Mouse (Mus musculus): ENCODE results near the gene 4921509C19Rik.
"Not testable (repeated sequence)": the region's sequence is repeated elsewhere in the genome, so short reads cannot be mapped to it uniquely, and the experiment has no call there.

Gene 4921509C19Rik

DNA sequence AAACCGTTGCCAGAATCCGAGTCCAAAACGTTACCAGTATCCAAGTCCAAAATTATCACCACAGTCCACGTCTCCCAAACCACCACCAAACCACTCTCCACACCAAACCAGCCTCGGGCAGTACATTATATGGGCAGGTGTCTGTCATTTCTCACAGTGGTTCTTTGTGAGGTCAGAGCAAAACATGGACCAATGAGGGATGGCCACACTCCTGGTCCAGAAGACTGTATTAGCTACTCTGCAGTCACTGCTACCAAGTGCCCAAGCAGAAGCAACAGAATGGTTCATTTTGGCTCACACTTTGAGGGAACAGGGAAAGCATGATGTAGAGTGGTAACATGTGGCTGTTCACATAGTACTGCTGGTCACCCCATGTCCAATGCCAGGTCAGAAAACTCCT lies at the start of gene 4921509C19Rik:
Gene 4921509C19Rik, minus strand, starts transcription at position 101 of the 400 bp plus-strand sequence.
- in situ Hi-C loops (cut with MseI, MboI) = not testable (repeated sequence)

DNA sequence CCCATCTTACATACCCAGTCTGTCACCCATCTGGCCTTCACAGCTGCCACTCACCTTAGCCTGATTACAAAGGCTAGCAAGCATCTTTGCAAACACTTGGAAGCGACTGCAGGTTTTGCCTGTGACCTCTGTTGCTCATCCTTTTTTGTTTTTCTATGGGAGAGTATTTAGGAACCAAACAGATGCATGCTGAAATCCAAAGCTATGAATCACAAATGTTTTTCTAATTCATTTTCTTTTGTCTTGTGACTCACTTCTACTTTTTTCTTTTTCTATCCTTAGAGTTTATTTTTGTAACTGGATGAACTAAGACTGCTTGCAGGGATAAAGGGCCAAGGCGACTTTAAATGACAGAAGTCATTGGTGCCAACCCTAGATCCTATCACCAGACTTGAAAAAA lies 49.6 kb upstream of the 4921509C19Rik start:
- in situ Hi-C loops (cut with MseI, MboI) = no loop called here

DNA sequence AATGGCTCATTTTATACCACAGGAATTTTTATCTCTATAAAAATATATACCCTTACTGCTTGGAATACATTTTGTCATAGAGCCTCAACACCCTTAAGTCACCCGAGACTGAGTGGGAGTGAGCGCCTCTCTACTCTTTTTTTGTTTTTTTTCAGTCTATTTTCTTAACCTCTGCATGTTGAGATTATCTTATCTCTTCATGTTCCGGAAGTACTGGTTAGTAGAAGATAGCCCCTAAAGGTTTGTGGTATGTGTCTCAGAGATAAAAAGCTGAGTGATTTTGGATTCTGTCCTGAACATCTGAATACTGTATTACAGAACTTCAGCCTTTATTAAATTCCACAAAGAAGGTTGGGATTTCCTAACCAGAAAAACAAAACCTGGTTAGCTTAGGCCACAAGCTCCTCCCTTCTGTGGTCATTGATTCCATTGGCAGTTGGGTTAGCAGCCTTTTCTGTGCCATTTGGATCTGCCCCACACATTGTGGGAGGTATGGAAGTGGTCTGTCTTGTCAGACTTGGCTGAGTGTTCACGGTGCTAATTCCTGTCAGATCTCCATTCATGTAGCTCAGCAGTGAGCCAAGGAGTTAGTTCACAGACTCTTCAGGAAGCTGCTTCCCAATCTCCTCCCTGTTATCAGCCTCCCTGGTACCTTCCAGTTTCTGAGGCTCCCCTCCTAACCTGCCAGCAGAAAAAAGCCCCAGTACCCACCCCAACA lies 48.5 kb upstream of the 4921509C19Rik start:
- in situ Hi-C loops (cut with MseI, MboI) = no loop called here

DNA sequence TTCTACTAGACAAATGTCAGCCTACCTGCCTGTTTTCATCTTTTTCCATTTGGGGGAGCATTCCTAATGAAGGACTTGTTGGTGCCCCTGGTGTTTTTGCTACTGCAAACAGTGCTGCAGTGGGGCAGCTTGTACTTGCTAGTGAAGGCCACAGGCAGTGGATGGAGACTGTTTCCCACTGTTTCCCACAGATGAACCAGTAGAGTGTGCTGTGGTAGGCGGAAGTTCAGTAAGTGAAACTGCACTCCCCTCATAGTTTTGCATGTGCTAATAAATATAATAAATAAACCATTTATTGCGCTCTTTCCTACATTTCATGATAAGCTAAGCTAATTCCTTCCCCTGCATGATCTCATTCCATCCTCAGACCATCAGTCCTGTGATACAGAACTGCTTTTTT lies 43.0 kb upstream of the 4921509C19Rik start:
- in situ Hi-C loops (cut with MseI, MboI) = no loop called here

DNA sequence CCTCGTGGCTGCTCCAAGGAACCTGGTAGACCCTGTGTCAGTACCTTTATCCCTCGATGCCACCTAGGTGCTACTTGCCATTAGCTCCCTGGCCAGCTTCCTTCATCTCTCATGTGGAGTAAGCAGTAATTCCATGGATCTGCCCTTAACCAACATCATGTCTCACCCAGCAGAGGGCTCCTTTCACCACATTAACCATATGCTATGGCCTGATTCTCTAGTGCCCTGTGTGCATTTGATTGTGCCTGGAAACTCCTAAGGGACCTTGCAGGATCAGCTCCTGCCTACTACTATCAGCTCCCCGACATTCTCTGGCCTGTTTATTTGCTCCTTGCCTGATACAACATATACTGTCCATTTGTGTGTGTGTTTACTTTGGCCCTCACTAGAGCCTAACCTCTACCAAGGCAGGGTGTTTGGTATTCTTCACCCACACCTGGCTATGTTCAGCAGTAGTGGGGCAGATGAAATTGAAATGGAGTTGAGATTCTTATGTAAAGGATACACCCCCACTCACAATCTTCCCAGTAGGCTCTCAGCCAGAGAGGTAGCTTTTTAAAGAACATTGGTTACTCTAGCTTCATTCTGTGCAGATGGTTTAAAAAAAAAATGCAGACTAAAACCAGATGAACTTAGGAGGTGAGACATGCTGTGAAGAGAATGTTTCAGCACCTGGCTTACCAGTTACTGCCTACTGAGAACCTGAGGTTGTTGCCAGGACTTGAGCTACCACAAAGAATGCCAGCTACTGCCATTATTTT lies 37.8 kb upstream of the 4921509C19Rik start:
- in situ Hi-C loops (cut with MseI, MboI) = no loop called here

DNA sequence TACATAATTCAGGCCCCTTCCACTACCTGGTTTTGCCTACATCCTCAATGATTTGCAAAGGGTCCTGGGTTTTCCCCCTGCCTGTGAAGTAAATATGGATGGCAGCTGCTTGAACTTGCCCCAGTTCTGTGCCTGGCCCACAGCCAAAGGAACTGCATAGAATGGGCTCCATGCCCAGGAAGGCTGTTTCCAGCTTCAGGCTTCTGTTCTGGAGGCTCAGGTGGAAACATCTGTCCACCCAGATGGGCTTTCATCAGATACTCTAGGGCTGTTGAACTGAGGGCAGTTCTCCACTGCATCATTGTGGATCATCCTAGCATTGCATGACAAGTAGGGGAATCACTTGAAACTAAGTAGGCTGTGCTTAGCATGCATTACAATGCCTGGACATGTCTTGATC lies 36.2 kb upstream of the 4921509C19Rik start:
- in situ Hi-C loops (cut with MseI, MboI) = no loop called here

DNA sequence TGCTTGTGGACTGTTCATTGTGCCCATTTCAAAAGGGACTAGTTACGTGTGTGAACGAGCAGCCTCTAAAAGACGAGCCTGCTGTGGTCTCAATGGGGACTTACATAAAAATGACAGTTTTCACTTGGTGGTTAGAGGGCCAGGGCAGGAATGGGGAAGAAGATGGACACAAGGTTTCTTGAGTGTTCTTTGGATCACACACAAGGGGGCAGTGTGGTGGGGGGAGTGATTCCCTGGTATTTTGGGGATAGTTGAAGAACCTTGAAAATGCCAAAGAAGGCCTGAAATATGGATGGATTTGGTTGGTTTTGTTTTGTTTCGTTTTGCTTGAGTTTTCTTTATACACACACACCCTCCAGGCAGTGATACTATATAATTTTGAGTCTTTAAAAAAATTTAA lies 28.3 kb upstream of the 4921509C19Rik start:
- in situ Hi-C loops (cut with MseI, MboI) = no loop called here

DNA sequence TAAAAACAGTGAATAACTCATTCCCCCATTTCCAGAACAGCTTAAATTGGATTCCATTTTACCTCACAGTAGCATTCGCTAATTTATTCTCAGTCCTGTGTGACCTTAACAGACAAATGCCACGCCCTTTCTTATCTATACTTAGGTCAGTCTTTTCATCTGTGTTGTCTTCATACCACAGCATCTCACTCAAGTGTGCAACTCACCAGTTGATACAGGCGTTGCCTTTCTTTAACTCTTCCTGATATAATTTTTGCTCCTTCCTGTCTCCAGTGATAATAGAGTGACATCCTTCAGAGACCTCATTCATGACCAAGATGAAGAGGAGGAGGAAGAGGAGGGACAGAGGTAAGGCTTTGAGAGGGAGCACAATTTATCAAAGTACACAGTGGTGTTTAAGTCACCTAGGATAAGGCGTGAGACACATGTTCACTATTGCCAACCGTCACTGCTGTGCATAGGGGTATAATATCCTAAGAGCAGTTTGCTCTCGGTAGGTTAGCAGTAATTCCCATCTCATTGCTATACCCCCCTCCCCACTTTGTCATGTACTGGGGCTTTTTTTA lies 24.6 kb upstream of the 4921509C19Rik start:
- in situ Hi-C loops (cut with MseI, MboI) = no loop called here

DNA sequence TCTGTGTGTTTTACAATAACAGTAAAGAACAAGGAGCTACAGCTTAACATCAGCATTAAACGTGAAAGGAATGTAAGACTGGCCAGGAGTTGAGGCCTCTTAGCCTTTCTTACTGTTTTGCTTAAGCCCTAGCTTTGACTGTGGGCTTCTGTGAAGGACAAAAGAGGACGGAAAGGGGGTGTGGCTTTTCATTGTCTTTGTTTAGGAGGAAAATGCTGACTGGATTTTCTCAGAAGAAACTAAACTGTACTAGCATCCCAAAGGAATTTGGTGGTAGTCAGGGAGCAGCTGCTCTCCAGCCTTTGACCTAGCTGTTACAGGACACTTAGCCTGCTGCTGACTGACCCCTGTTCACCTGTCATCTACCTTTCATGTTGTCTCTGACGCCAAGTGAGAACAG lies 22.4 kb upstream of the 4921509C19Rik start:
- in situ Hi-C loops (cut with MseI, MboI) = no loop called here

DNA sequence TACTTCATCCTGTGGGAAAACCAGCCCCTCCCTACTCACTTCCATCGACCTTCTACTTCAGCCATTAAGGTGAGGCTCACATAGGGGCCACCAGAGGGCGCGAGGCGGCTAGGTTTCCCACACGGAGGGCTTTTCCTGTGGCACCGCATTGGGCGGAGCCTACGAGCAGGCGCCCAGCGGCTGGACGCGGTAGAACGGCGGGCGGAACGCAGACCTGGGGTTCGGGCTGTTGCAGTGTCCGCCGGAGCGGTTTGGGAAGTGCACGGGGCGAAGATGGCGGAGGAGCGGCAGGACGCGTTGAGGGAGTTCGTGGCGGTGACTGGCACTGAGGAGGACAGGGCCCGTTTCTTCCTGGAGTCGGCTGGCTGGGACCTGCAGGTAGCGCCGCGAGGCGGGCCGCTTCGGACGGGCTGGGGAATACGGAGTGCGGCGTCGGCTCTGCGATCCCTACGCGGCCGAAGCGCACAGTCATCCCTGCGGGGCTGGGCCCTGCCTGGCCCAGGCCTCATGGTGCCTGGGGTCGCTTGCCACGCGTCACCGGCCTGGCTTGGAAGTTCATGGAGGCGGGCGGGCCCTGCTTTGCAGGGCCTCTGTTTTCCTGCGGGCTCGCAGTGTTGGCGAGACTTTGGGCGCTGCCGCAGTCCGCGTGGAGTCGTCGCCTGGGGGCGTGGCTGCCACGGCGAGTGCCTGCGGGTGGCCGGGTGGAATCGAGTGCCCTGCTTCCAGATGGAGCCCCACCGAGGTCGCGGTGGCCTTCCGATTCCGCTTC lies 18.3 kb upstream of the 4921509C19Rik start, which contains the start of gene Nsfl1c:
Gene Nsfl1c, plus strand, starts transcription at position 148 of the 769 bp plus-strand sequence.
- in situ Hi-C loops (cut with MseI, MboI) = no loop called here

DNA sequence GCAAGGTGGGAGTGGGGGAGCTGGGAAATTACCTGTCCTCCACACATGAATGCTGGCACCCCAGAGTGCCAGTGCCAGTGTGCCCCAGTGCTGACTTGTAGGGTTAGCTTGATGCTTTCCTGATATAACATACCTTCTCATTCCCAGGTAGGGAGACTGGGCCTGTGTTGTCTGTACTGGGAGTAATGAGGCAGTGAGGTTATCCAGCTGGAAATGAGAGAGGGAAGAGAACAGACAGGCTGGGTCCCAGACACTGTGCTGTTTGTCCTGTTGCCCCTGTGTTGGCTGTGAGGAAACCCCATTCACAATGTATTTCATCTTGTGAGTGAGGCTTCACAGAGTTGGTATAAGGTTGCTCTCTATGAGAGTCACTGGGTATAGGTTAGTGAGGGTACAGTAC lies 10.5 kb upstream of the 4921509C19Rik start:
- in situ Hi-C loops (cut with MseI, MboI) = no loop called here

DNA sequence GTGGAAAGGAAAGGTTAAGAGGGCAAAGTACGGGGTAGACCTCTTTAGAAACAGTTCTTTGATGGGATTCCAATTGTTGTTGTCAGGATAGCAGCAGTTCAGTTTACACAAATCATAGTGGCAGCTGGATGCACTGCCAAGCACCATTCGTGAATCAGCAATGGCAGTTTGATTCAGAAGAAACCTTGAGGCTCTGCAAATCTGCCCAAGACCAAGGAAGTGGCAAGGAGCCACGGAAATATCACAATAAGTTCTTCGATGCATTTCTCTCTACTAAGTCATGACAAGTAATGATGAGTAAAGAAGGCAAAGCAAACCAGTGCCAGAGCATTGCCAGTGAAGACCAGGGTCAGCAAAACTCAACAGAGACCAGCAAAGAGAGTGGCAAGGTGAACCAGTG lies 41.0 kb downstream of the 4921509C19Rik start:
- in situ Hi-C loops (cut with MseI, MboI) = not testable (repeated sequence)

DNA sequence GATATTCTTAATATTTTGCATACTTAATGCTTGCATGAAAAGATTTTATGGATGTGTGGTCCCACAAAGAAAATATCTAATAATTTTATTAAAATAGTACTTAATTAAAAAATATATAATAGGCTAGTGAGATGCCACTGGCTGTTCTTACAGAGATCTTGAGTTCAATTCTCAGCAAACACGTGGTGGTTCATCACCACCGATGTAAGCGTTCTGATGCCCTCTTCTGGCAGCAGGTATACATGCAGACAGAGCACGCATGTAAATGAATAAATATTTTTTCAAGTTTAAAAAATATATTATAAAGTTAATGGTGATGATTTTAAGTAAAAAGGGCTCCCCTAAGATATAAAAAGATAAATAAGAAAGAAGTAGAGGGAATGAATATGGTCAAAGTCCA lies 41.8 kb downstream of the 4921509C19Rik start:
- in situ Hi-C loops (cut with MseI, MboI) = not testable (repeated sequence)
